In the genomic region with DNA sequence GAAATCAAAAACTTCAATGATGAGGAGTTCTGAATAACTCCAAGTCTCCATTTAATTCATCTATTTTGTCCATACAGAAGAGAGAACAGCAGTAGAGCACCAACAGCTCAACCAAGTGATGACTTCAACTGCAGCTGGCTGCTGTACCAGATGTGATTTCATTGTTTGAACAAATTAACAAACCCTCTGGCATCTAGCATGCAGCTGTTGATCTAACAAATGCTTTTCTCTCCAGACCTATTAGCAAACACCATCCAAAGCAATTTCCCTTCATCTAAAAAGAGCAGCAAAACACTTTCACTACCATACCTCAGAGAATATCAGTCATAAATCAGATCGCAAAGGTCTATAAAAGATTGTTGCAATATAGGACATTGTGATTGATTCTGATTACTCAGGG, we compare ENCODE assay signal across 20 mouse cellular contexts.
DNase-seq lines count a peak whose midpoint lies in the region; TF ChIP-seq lines count a peak whose summit lies in the region.
"Had no signal": no experiment of that assay in that cellular context is flagged by ENCODE, and none has a peak within 500 bp of the region (broad histone marks: within the 10 kb centered on the region; RNA-seq: fewer than 3 reads in every experiment).

No protein-coding gene starts in this region.

- no peak overlapping the region for H3K27ac ChIP-seq in gastrocnemius, adult 2 months
- H3K27ac ChIP-seq: forebrain, embryonic 10.5 days; hindbrain, embryonic 10.5 days; limb, embryonic 10.5 days; liver, embryonic 15.5 days; macrophage; midbrain, embryonic 15.5 days had no signal

- intact Hi-C loops in gastrocnemius, adult 2 months (cut with DNase I), result no loop called here
- intact Hi-C loops in heart, postnatal 25 days (cut with DNase I), result no loop called here

- H3K4me3 ChIP-seq in gastrocnemius, adult 2 months, result no peak overlapping the region
- H3K4me3 ChIP-seq in lung, adult 2 months (replicated peaks; ENCODE audit: extremely low read depth, low read depth, low read length), result no peak overlapping the region
- H3K4me3 ChIP-seq: forebrain, embryonic 10.5 days; hindbrain, embryonic 10.5 days; limb, embryonic 10.5 days; liver, embryonic 15.5 days; midbrain, embryonic 15.5 days had no signal

- no peak for TF ChIP-seq POLR2A in lung, adult 2 months (IDR thresholded peaks at IDR 0.05; ENCODE audit: borderline replicate concordance, extremely low read depth, low read depth, low read length)

- no peaks in the 10 kb centered on the region for H3K4me1 ChIP-seq in lung, adult 2 months (ENCODE audit: control insufficient read depth, insufficient read depth, low read length)
- H3K4me1 ChIP-seq: forebrain, embryonic 10.5 days; hindbrain, embryonic 10.5 days; limb, embryonic 10.5 days; liver, embryonic 15.5 days; midbrain, embryonic 15.5 days had no signal

- DNase-seq in gastrocnemius, adult 2 months, result peak; percentile 25
- DNase-seq in gastrocnemius, postnatal 4 days (ENCODE audit: low spot score in 2 of 2), result no peak
- peak; percentile 21 to 49 for DNase-seq in heart, adult 9 months (ENCODE audit: low spot score in 2 of 2)
- no peak for DNase-seq in heart, postnatal 25 days (ENCODE audit: low spot score)
- peak; percentile 11 for DNase-seq in lung, postnatal 10 days
- no peak for DNase-seq in lung, adult 2 months
- DNase-seq in lung, postnatal 36 days, result peak; percentile 43
- DNase-seq in kidney, adult 11 months, result no peak
- DNase-seq: adrenal gland, postnatal 25 days; cerebellum, adult 11 months; cerebellum, adult 9-11 months; liver; right cerebral cortex, postnatal 14 days; spleen, adult 18-20 months had no signal

- TF ChIP-seq CTCF in gastrocnemius, adult 2 months (IDR thresholded peaks at IDR 0.05), result no peak
- TF ChIP-seq CTCF in lung, adult 2 months (IDR thresholded peaks at IDR 0.05; ENCODE audit: insufficient read depth, low read length), result no peak

- 88% methylated on average over 1 of the region's 1 CpGs for WGBS in lung, adult 2 months

Comparison
In these comparisons a context has a peak if more than half of its experiments do, and no peak if none do; other contexts are left out.
1. DNase-seq: peak in gastrocnemius, adult 2 months (single experiment), heart, adult 9 months (2 of 2), lung, postnatal 10 days (single experiment) and lung, postnatal 36 days (single experiment); none in gastrocnemius, postnatal 4 days (0 of 2), heart, postnatal 25 days (single experiment), lung, adult 2 months (single experiment) and kidney, adult 11 months (single experiment).